Comparison of ENCODE assay signal across 8 mouse cellular contexts in the genomic region with DNA sequence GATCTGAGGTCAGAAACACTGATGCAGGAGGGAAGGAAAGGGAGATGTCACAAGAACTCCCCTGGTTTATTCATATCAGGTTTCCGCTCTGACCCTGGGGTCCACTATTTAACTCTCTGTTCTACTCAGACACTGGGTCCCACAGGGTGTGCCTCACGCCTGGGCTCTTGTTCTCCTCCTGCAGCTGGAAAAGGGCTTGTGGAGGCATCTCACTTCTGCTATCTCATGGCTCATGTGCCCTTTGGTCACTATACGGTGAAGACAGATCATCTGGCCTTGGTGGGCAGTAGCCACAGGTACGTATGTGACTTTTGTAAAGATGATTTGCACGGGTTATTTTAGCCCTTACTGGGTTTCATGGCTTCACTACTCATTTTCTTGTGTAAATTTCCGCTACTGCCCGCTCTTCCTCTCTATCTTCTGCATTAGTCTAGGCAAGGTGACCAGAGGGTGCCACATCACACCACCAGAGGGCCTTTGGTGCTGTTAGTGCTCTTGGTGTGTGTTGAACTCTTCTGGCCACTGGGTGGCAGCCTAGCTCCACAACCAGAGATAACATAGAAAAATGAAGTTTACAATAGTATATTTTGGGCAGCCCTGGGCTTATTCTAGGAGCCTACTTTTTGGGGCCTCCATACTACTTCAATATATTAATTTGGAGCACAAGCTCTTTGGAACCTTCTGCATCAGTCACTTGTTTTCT. TPM values are rescaled to one million over a fixed set of nuclear protein-coding genes. Genes with fewer than 3 reads are reported as not detected.
DNase-seq lines count a peak whose midpoint lies in the region; ATAC-seq and TF ChIP-seq lines count a peak whose summit lies in the region.

No protein-coding gene starts in this region.

- H3K9me3 ChIP-seq in liver, embryonic 12.5 days (replicated peaks): 0 out of 2 replicates have a peak, but pooled peaks cover 3% of the 10 kb centered on the region
- H3K9me3 ChIP-seq in forebrain, postnatal 0 days (ENCODE audit: low read length): no peaks in the 10 kb centered on the region
- H3K9me3 ChIP-seq in midbrain, embryonic 16.5 days (replicated peaks; ENCODE audit: control insufficient read depth, low read length, poor library complexity, severe bottlenecking): no peaks in the 10 kb centered on the region

- H3K4me1 ChIP-seq in liver, embryonic 12.5 days: no peaks in the 10 kb centered on the region; the same call in 1 of the 2 replicates
- H3K4me1 ChIP-seq in forebrain, postnatal 0 days (ENCODE audit: insufficient read depth): peaks cover 22% of the 10 kb centered on the region; the same call in 1 of the 2 replicates
- H3K4me1 ChIP-seq in midbrain, embryonic 16.5 days (ENCODE audit: control insufficient read depth, insufficient read depth, low read length): peaks cover 18% of the 10 kb centered on the region
- H3K4me1 ChIP-seq in spleen, adult 2 months (ENCODE audit: control insufficient read depth, insufficient read depth, insufficient read length): peaks cover 11% of the 10 kb centered on the region; the same call in 1 of the 2 replicates

- no peak overlapping the region for H3K4me2 ChIP-seq in liver, embryonic 12.5 days
- no peak overlapping the region for H3K4me2 ChIP-seq in forebrain, postnatal 0 days (ENCODE audit: low read depth)
- H3K4me2 ChIP-seq in midbrain, embryonic 16.5 days (ENCODE audit: low read length): no peak overlapping the region

- whole genome bisulfite sequencing in liver, embryonic 12.5 days (ENCODE audit: insufficient replicate concordance): 60% methylated on average over 7 of the region's 7 CpGs
- 59% methylated on average over 7 of the region's 7 CpGs for WGBS in forebrain, postnatal 0 days
- 58% methylated on average over 7 of the region's 7 CpGs for WGBS in midbrain, embryonic 16.5 days
- 58% methylated on average over 7 of the region's 7 CpGs for WGBS in spleen, adult 2 months

- intact Hi-C loops in left cerebral cortex, postnatal 36 days (cut with DNase I): loop anchor here (1.0 to 10.0 kb wide), 4 partner anchors 192 to 1399 kb away; a partner anchor contains a TSS

- H3K9ac ChIP-seq in liver, embryonic 12.5 days: no peak overlapping the region
- H3K9ac ChIP-seq in forebrain, postnatal 0 days: no peak overlapping the region
- no peak overlapping the region for H3K9ac ChIP-seq in midbrain, embryonic 16.5 days (ENCODE audit: low read depth, low read length)

- DNase-seq in liver: peak; percentile 50
- DNase-seq in cerebellum, adult 11 months: peak; percentile 69
- DNase-seq in forebrain, postnatal 0 days: peak; percentile 91
- DNase-seq in kidney, adult 18-20 months: peak; percentile 57
- peak; percentile 71 to 74 for DNase-seq in left cerebral cortex, postnatal 36 days (ENCODE audit: low spot score in 2 of 2)
- peak; percentile 35 to 58 for DNase-seq in spleen, adult 2 months (ENCODE audit: low read depth in 1 of 2, low spot score in 2 of 2)

- peaks cover 4% of the 10 kb centered on the region; the same call in 1 of the 2 replicates for H3K36me3 ChIP-seq in liver, embryonic 12.5 days
- no peaks in the 10 kb centered on the region for H3K36me3 ChIP-seq in forebrain, postnatal 0 days (ENCODE audit: insufficient read depth)
- no peaks in the 10 kb centered on the region for H3K36me3 ChIP-seq in midbrain, embryonic 16.5 days (ENCODE audit: control insufficient read depth, insufficient read depth, low read length)
- no peaks in the 10 kb centered on the region for H3K36me3 ChIP-seq in spleen, adult 2 months (ENCODE audit: control insufficient read depth, insufficient read depth, low read length)

- no peak overlapping the region for H3K4me3 ChIP-seq in liver, embryonic 12.5 days
- H3K4me3 ChIP-seq in forebrain, postnatal 0 days (ENCODE audit: low read depth, low read length): no peak overlapping the region
- H3K4me3 ChIP-seq in midbrain, embryonic 16.5 days (ENCODE audit: low read depth, low read length): no peak overlapping the region
- H3K4me3 ChIP-seq in spleen, adult 2 months (ENCODE audit: extremely low read depth, insufficient read depth, insufficient read length): no peak overlapping the region

- H3K27me3 ChIP-seq in liver, embryonic 12.5 days (replicated peaks): peaks cover 10% of the 10 kb centered on the region; the same call in 1 of the 2 replicates
- H3K27me3 ChIP-seq in forebrain, postnatal 0 days (ENCODE audit: insufficient read depth, low read length): no peaks in the 10 kb centered on the region
- no peaks in the 10 kb centered on the region for H3K27me3 ChIP-seq in midbrain, embryonic 16.5 days (ENCODE audit: control insufficient read depth, insufficient read depth, low read depth, low read length)
- no peaks in the 10 kb centered on the region for H3K27me3 ChIP-seq in spleen, adult 2 months (ENCODE audit: control insufficient read depth, insufficient read depth, low read length)

- TF ChIP-seq CTCF in forebrain, postnatal 0 days (IDR thresholded peaks at IDR 0.05; ENCODE audit: low read depth): peak; percentile 100
- peak; percentile 71; the same call in 1 of the 2 replicates for TF ChIP-seq CTCF in spleen, adult 2 months (IDR thresholded peaks at IDR 0.05; ENCODE audit: extremely low read depth, insufficient read depth, insufficient read length, insufficient replicate concordance)

- no peak for TF ChIP-seq POLR2A in spleen, adult 2 months (IDR thresholded peaks at IDR 0.05; ENCODE audit: low read depth, low read length)

- no peak for ATAC-seq in liver, embryonic 12.5 days
- ATAC-seq in forebrain, postnatal 0 days: peak; percentile 90
- peak; percentile 63 for ATAC-seq in midbrain, embryonic 16.5 days

- H3K27ac ChIP-seq in liver, embryonic 12.5 days: no peak overlapping the region
- no peak overlapping the region for H3K27ac ChIP-seq in forebrain, postnatal 0 days (ENCODE audit: low read depth, low read length)
- H3K27ac ChIP-seq in midbrain, embryonic 16.5 days (ENCODE audit: low read length): no peak overlapping the region
- no peak overlapping the region for H3K27ac ChIP-seq in spleen, adult 2 months (ENCODE audit: insufficient read depth, low read length)

RNA-seq across cellular contexts. Expression of a gene that starts 46.4 kb away (rescaled TPM):
- polyA plus RNA-seq in liver, embryonic 12.5 days (2016; fragmentation: Nextera tagmentation; extraction: Ambion mirVana): 3.9 and 4.1 TPM in 2 replicates
- total RNA-seq in forebrain, postnatal 0 days (2014; rRNA removed): 0.33 and 0.69 TPM in 2 replicates
- 0.23 and 0.30 TPM in 2 replicates for polyA plus RNA-seq in forebrain, postnatal 0 days (2015; fragmentation: Nextera tagmentation; extraction: Ambion mirVana)
- total RNA-seq in left cerebral cortex, postnatal 36 days (2021): 1 to 10 TPM; 1.1 to 1.3 TPM
- polyA plus RNA-seq in midbrain, embryonic 16.5 days (2015; fragmentation: Nextera tagmentation; extraction: Ambion mirVana): 0.32 and 0.36 TPM in 2 replicates
- 0.93 and 1.1 TPM in 2 replicates for polyA plus RNA-seq in spleen, adult 2 months (2012; rRNA removed)
